Mouse (Mus musculus) neural tube, embryonic 12.5 days (tissue): ENCODE results near the gene Tmem52b. TPM values are rescaled to one million over a fixed set of nuclear protein-coding genes. Genes with fewer than 3 reads are reported as not detected.
"Not testable (repeated sequence)": the region's sequence is repeated elsewhere in the genome, so short reads cannot be mapped to it uniquely, and the experiment has no call there.

Experiments
- ATAC-seq: fragments of 200-750 bp; cut with Nextera tagmentation; 2 replicates; pipeline ENCODE4 v1.8.0; 2017; ENCODE audit warnings: low read depth, mild to moderate bottlenecking, moderate TSS enrichment, moderate library complexity; ENCODE audit not compliant: low FRiP score
- H3K27ac ChIP-seq: fragments of 300-500 bp; sonication (generic); 2 replicates; pipeline ENCODE4 v1.5.1; 2016
- H3K27me3 ChIP-seq: fragments of 300-500 bp; sonication (generic); replicated peaks from 2 replicates; pipeline ENCODE4 v1.6.1; 2016; ENCODE audit warnings: mild to moderate bottlenecking
- H3K36me3 ChIP-seq: fragments of 300-500 bp; sonication (generic); 2 replicates; pipeline ENCODE4 v1.6.1; 2016; ENCODE audit warnings: mild to moderate bottlenecking
- H3K4me1 ChIP-seq: fragments of 300-500 bp; sonication (generic); 2 replicates; pipeline ENCODE4 v1.6.1; 2016
- H3K4me2 ChIP-seq: fragments of 300-500 bp; sonication (generic); replicated peaks from 2 replicates; pipeline ENCODE4 v1.6.1; 2016; ENCODE audit warnings: mild to moderate bottlenecking
- H3K4me3 ChIP-seq: fragments of 300-500 bp; sonication (generic); 2 replicates; pipeline ENCODE4 v1.5.1; 2016
- H3K9ac ChIP-seq: fragments of 300-500 bp; sonication (generic); 2 replicates; pipeline ENCODE4 v1.6.1; 2016; ENCODE audit warnings: mild to moderate bottlenecking
- H3K9me3 ChIP-seq: fragments of 300-500 bp; sonication (generic); 2 replicates; pipeline ENCODE4 v1.6.1; 2016; ENCODE audit warnings: mild to moderate bottlenecking
- WGBS: fragments of 180-500 bp; shearing (Covaris S2); methylation state at CpG from one replicate; pipeline ENCODE4 v1.1.7; 2016; 5-methylcytosine and 5-hydroxymethylcytosine counted together
- polyA plus RNA-seq: library from polyadenylated mRNA; unstranded; fragments of >200 nt; fragmentation: Nextera tagmentation; extraction: Ambion mirVana; gene quantifications from 2 replicates; pipeline ENCODE4 v1.2.1, GENCODE M21; 2016

The Tmem52b gene
- polyA plus RNA-seq: not detected in 2 replicates

DNA sequence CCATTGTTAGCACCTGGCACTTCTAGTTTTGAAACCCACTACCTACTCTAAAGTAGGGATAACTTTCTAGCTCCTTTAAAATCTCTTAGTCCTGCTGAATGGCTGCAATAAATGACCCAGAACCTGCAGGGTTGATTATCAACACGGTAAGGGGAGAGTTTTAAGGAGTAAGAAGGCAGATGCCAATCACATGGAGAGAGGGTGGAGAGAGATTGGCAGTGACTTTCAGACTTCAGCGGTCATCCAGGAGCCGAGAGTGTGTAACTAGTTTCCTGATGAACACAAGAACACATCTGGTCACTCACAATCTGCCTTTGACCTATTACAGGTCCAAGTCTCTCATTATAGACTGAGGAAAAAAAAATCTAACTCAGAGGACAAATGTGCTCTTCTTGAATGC lies at the start of gene Tmem52b:
TSS of gene Tmem52b (plus strand) at position 189 of the 400 bp plus-strand sequence.
- no peak within 1 kb of the TSS for H3K9ac ChIP-seq
- no peaks in the 10 kb centered on the region for H3K27me3 ChIP-seq
- no peaks in the 10 kb centered on the region for H3K36me3 ChIP-seq
- H3K27ac ChIP-seq: no peak within 1 kb of the TSS
- no peaks in the 10 kb centered on the region for H3K9me3 ChIP-seq
- no peak within 1 kb of the TSS for H3K4me2 ChIP-seq
- ATAC-seq: no peak
- H3K4me3 ChIP-seq: no peak within 1 kb of the TSS
- WGBS: 63% methylated on average over 3 of the region's 3 CpGs
- H3K4me1 ChIP-seq: no peaks in the 10 kb centered on the region

- Histone ChIP-seq H3K27ac (no peak overlapping the region), H3K36me3 (no peaks in the 10 kb centered on the region), H3K9ac (no peak overlapping the region), H3K4me2 (no peak overlapping the region), H3K4me1 (no peaks in the 10 kb centered on the region), H3K27me3 (no peaks in the 10 kb centered on the region), H3K4me3 (no peak overlapping the region), H3K9me3 (no peaks in the 10 kb centered on the region)
- WGBS: 93% methylated on average over 6 of the region's 6 CpGs
- ATAC-seq: no peak
Measured at GRCm38 (mm10) chr6:129471386-129471785, 41.0 kb upstream of the Tmem52b start.

DNA sequence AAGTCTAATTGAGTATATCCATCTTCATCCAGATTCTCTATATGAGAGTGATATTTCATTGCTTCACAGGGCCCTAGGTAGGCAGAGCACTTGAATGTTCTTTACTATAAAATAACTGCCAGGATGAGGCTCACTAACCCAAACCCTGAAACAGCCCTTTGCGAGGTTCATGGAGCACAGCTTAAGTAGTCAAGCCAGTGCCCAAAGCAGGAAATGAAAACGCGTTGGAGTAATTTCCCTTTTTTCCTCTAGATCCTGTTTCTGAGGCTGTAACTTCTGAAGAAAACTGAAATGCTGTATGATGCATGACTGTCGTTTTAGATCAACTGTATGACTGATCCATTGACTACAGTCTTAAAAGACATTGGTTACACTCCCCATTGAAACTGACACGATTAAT lies 39.7 kb upstream of the Tmem52b start:
- H3K4me2 ChIP-seq: no peak overlapping the region
- H3K4me1 ChIP-seq: no peaks in the 10 kb centered on the region
- H3K27ac ChIP-seq: no peak overlapping the region
- ATAC-seq: no peak
- H3K36me3 ChIP-seq: no peaks in the 10 kb centered on the region
- H3K4me3 ChIP-seq: no peak overlapping the region
- no peaks in the 10 kb centered on the region for H3K27me3 ChIP-seq
- H3K9ac ChIP-seq: no peak overlapping the region
- WGBS: 78% methylated on average over 5 of the region's 5 CpGs
- H3K9me3 ChIP-seq: no peaks in the 10 kb centered on the region

GRCm38 (mm10) chr6:129476404-129477126 lies 35.8 kb upstream of the Tmem52b start:
- ATAC-seq: no peak
- Histone ChIP-seq H3K27ac (no peak overlapping the region), H3K9ac (no peak overlapping the region), H3K4me2 (no peak overlapping the region), H3K36me3 (no peaks in the 10 kb centered on the region), H3K9me3 (no peaks in the 10 kb centered on the region), H3K4me3 (no peak overlapping the region), H3K4me1 (no peaks in the 10 kb centered on the region), H3K27me3 (no peaks in the 10 kb centered on the region)
- 30% methylated on average over 13 of the region's 13 CpGs for WGBS

- Histone ChIP-seq H3K27me3 (no peaks in the 10 kb centered on the region), H3K4me1 (no peaks in the 10 kb centered on the region), H3K27ac (no peak overlapping the region), H3K9ac (no peak overlapping the region), H3K4me2 (no peak overlapping the region), H3K4me3 (no peak overlapping the region), H3K9me3 (no peaks in the 10 kb centered on the region), H3K36me3 (no peaks in the 10 kb centered on the region)
- ATAC-seq: no peak
- WGBS: 78% methylated on average over 8 of the region's 8 CpGs
Measured at GRCm38 (mm10) chr6:129480089-129480958, 32.0 kb upstream of the Tmem52b start.

DNA sequence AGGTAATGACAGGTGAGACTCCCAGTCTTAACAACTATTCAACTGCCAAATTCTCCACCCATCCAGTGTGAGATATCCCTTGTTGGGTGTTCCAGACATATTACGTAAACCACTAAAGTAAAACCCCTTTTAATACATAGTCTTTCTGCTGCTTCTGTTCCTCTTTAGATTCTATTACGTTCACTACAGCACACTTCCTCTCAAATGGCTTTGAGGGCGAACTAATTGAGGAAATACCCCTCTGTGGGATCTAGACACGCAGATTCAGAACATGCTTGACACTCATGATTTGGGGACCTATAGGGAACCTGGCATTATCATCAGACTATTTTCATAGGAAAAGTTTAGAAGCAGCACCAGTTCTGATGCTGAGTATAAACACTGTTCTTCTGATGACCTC lies 17.4 kb upstream of the Tmem52b start:
- ATAC-seq: no peak
- H3K27me3 ChIP-seq: no peaks in the 10 kb centered on the region
- WGBS: 83% methylated on average over 4 of the region's 4 CpGs
- H3K27ac ChIP-seq: no peak overlapping the region
- no peaks in the 10 kb centered on the region for H3K9me3 ChIP-seq
- H3K36me3 ChIP-seq: no peaks in the 10 kb centered on the region
- H3K4me3 ChIP-seq: no peak overlapping the region
- H3K4me2 ChIP-seq: no peak overlapping the region
- H3K9ac ChIP-seq: no peak overlapping the region
- no peaks in the 10 kb centered on the region for H3K4me1 ChIP-seq

DNA sequence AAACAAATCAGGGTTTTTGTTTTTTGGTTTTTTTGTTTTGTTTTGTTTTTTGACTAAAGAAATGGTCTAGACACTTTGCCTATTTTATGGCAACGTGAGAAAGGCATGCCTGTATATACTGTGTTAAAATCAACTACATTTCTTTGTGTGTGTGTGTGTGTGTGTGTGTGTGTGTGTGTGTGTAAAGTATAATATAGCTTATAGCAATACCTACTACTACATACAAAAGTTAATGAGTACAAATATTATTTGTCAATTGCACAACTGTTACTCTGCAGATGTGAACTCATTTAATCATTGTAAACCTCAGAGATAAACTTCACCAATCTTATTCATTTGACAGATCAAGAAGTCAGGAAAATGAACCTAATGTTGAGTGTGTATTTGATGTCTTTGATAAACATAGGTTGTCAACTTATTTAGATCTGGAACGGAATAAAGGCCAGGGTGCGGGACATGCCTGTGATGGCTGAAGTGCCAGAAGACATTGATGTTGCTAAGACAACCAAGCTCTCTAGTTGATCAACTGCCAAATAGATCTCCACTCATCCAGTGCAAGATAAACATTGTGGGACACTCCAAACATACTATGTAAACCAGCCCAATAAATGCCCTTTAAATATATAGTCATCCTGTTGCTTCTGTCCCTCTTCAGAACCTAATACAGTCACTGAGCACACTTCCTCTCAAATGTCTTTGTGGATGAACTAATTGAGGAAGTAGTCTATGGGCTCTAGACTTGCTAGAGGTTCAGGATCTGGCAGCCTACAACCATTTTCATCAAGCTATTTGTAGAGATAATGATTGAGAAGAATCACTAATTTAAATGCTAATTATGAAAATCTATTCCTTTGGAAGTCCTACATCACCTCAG lies 14.8 kb upstream of the Tmem52b start:
- H3K36me3 ChIP-seq: no peaks in the 10 kb centered on the region
- ATAC-seq: no peak
- H3K27ac ChIP-seq: no peak overlapping the region
- no peaks in the 10 kb centered on the region for H3K4me1 ChIP-seq
- H3K4me3 ChIP-seq: no peak overlapping the region
- H3K4me2 ChIP-seq: no peak overlapping the region
- no peaks in the 10 kb centered on the region for H3K9me3 ChIP-seq
- no peaks in the 10 kb centered on the region for H3K27me3 ChIP-seq
- no peak overlapping the region for H3K9ac ChIP-seq
- 94% methylated on average over 3 of the region's 3 CpGs for WGBS

- 95% methylated on average over 1 of the region's 1 CpGs for WGBS
- ATAC-seq, H3K27ac ChIP-seq, H3K9ac ChIP-seq, H3K36me3 ChIP-seq, H3K9me3 ChIP-seq, H3K4me2 ChIP-seq, H3K4me1 ChIP-seq, H3K4me3 ChIP-seq, H3K27me3 ChIP-seq: not testable (repeated sequence)
Measured at GRCm38 (mm10) chr6:129499516-129499915, 12.8 kb upstream of the Tmem52b start.

DNA sequence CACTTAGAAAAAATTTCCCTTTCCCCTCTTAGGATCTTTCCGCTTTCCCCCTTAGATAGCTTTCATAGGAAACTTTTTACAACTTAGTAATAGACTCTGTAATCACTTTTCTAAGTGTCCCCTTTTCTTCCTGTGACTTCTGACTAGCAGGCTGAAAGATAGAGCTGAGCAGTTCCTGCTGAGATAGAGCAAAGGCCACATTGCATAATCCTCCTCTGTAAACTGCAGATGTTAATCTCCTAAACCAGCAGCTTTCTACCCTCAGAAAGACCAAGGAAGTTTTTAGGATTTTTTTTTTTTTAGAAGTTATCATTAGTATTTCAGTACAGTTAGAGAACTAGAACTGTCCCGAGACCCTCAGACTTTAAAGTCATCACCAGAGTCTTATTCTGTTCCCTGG lies 8.9 kb upstream of the Tmem52b start:
- WGBS: 82% methylated on average over 2 of the region's 2 CpGs
- H3K9me3 ChIP-seq: peaks cover 8% of the 10 kb centered on the region
- no peak overlapping the region for H3K9ac ChIP-seq
- H3K27me3 ChIP-seq: no peaks in the 10 kb centered on the region
- H3K4me2 ChIP-seq: no peak overlapping the region
- H3K36me3 ChIP-seq: no peaks in the 10 kb centered on the region
- no peak overlapping the region for H3K4me3 ChIP-seq
- no peak for ATAC-seq
- no peaks in the 10 kb centered on the region for H3K4me1 ChIP-seq
- H3K27ac ChIP-seq: no peak overlapping the region

- no peak within 1 kb of the TSS for H3K9ac ChIP-seq
- H3K36me3 ChIP-seq: no peaks in the 10 kb centered on the region
- WGBS: 88% methylated on average over 9 of the region's 9 CpGs
- no peak within 1 kb of the TSS for H3K4me2 ChIP-seq
- no peaks in the 10 kb centered on the region for H3K27me3 ChIP-seq
- H3K9me3 ChIP-seq: peaks cover 8% of the 10 kb centered on the region
- ATAC-seq: no peak
- H3K27ac ChIP-seq: no peak within 1 kb of the TSS
- no peak within 1 kb of the TSS for H3K4me3 ChIP-seq
- no peaks in the 10 kb centered on the region for H3K4me1 ChIP-seq
Measured at GRCm38 (mm10) chr6:129507024-129507423, 5.3 kb upstream of the Tmem52b start, which contains the start of gene Olr1. Olr1 (minus strand) TSS chr6:129507165.

GRCm38 (mm10) chr6:129510120-129510911 lies 2.0 kb upstream of the Tmem52b start:
- WGBS: 77% methylated on average over 6 of the region's 6 CpGs

More at GRCm38 (mm10) chr6:129510120-129510911, 2.0 kb upstream of the Tmem52b start:
- Histone ChIP-seq H3K27me3 (no peaks in the 10 kb centered on the region), H3K9ac (no peak overlapping the region), H3K4me2 (no peak overlapping the region), H3K27ac (no peak overlapping the region), H3K36me3 (no peaks in the 10 kb centered on the region), H3K9me3 (no peaks in the 10 kb centered on the region), H3K4me3 (no peak overlapping the region), H3K4me1 (no peaks in the 10 kb centered on the region)
- no peak for ATAC-seq
